Mouse (Mus musculus): ENCODE measurements at regions not wholly inside any gene's neighbourhood (a gene's known extent, or its start where the extent isn't known, plus 50 kb on each side); places are given as distances from the start of the nearest gene placed in this dataset.

- no peak for DNase-seq (ENCODE audit: low spot score)
Measured at GRCm38 (mm10) chr4:72060605-72061352, 139.9 kb downstream of the Tle1 start.

DNA sequence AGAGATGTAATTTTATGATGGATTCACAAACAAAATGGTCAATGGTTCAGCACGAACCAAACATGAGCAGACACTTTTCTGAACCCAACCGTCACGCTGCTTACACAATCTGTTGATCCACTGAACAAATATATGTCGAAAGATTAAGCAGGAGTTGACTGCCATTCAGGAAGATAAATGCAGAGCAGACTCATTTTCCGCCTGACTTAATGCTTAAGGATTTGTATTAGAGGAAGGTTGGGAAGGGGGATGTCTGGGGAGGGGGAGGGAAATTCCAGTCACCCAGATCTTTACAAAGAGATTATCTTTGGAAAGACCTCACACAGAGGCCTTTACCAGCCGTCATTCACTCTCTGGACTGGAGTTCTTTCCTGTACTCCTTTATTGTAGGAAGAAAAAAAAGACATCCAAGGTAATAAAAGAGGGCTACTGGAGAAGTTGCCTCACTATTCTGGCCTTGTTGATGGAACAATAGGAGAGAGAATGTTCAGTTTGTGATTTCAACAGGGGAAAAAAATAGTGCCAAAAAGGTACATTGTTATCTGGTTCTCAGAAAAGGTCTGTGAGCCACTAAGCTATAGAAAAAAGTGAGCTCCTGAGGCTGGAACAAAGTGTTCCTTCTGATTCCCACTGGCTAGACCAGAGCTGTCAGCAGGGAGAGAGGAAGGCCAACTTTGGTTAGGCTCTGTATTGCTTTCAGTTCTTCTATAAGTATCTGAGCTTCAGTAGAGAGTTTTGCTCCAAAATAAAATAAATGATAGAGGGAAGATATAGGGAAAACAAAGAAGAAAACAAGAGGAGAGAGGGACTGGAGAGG, 150.9 kb downstream of the Tle1 start:
- DNase-seq (ENCODE audit: low spot score): no peak

DNA sequence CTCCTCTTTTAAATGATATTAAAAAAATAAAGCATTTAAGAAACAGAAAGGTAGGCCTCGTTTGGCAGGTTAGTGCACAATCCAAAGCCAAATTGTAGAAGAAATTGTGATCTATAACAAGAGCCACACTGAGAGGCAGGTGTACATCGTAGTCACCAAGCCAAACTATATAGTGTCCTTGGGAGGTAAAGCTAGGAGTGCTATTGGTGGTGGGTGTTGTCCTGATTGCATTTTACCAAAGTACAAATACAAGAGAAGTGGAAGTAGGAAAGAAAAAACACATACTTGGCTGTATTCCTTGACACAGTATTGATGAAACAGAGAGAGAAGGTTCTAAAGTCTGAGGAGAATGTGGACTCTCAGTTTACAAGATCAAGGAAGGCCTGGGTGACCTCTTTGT, 178.6 kb downstream of the Tle1 start:
- DNase-seq (ENCODE audit: low spot score): no peak

GRCm38 (mm10) chr4:72014221-72014850, 186.4 kb downstream of the Tle1 start:
- no peak for DNase-seq (ENCODE audit: low spot score)

DNA sequence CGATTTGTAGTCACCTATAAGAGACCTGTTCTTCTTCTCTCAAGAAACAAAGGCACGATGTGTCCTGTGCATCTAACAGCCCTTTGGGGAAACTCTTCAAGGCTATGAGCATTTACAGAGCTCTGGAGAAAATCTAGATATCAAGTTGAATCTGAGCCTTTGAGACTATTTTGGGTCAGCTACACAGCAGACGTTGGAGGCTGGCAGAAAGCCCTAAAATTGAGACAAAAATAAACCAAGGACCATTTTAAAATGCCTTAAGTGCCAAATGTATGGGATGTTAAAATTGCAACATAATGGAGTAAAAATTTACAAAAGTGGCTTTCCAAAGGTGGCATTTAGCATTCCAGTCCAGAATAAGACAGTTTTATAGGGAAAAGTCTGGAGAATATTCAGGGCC, 187.1 kb downstream of the Tle1 start:
- DNase-seq (ENCODE audit: low spot score): peak; percentile 2

DNA sequence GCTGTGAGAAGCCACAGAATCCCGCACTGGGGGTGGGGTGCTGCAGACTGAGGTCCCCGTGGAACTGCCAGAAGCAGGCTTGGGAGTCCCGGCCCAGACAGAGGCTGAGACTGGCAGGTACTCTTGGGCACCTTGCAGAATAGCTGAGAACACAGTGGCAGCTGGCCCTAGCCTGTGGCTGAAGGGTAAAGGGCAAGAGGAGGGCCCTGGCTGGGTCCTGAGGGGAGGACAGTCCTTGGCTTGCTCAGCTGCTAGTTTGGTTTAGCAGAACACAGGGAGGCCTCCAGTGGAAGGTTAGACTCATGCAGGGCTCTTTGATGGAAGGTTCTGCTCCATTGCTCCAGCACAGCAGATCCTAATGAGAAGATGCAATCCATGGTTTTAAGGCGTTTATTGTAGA, 190.4 kb downstream of the Tle1 start:
- DNase-seq (ENCODE audit: low spot score): no peak

GRCm38 (mm10) chr4:72005926-72006325, 194.8 kb downstream of the Tle1 start:
- no peak for DNase-seq (ENCODE audit: low spot score)

DNA sequence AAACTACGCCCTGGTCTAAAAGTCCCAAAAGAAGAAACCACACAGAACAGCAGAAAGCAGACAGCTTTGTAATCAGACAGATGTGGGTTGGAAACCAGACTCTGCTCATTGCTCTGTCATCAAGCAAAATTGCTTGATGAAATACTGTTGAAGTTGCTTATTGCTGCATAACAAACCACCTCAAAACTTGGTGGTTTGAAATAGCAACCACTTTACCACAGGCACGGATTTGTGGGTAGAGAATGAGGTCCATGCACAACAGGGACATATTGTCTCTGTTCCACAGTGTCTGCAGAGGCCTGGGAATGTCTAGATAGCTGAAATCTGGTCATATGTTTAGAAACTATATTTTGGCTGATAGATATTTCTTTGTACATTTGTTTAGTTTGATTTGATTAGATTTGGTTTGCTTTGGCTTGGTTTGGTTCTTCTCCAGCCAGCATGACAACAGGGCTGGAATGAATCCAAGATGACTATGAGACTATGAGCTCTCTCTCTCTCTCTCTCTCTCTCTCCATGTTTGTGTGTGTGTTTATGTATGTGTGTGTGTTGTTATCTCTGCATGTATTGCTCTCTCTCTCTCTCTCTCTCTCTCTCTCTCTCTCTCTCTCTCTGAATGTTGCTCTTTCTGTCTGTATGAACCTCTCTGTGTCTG, 199.4 kb downstream of the Tle1 start:
- no peak for DNase-seq (ENCODE audit: low spot score)

DNA sequence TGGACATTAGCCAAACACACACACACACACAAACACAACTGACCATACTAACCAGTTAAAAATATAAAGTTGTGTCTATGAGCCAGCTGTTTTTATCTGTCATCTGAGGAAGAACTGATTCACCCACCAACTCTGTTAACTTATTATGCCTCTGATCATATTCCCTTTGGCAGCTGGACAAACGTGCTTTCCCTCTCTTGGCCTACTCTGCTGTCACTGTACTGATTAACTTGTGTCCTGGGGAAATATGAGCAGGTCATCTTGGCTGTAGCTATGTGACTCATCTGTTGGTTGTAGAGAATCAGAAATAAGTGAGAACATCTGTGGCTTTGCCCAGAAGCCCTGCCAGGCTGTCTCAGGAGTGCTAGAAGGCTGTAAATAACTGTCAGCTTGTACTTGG, 210.9 kb upstream of the Gm11232 start:
- DNase-seq (ENCODE audit: low spot score): peak; percentile 2

GRCm38 (mm10) chr4:71953441-71953840, 195.7 kb upstream of the Gm11232 start:
- DNase-seq (ENCODE audit: low spot score): no peak

DNA sequence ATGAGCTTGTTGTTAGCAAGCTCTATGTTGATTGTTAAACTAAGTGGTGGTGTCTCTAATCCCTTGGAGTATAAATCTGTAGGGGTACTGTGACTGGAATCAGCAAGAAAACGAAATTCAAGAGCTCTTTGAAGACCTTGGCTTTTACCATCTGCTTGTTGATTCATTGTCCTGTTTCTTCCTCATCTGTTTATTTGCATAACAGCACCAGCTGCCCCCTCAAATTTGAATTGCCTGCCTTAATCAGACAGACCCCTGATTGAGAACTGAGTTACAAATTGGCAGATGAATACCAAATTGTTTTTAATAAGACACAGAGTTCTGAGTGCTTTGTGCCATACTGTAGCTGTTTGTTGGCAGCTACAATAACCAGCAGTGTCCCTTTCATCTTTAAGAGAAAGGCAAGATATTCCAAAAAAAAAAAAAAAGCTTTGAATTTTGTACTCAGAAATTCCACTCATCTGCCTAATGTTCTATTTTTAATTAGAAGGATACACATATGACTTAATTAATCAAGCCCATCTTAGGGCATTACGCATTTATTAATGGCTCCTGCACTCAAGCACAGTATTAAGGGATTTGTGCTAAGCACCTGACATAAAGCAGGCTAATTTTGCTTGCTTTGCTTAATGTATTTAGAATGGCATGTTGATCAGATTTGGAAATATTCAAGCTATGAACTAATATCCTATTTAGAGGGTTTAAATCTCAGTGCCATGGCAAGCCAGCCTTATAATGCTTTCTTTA, 175.6 kb upstream of the Gm11232 start:
- DNase-seq (ENCODE audit: low spot score): no peak

- DNase-seq (ENCODE audit: low spot score): no peak
Measured at GRCm38 (mm10) chr4:71932818-71933217, 175.1 kb upstream of the Gm11232 start.

DNA sequence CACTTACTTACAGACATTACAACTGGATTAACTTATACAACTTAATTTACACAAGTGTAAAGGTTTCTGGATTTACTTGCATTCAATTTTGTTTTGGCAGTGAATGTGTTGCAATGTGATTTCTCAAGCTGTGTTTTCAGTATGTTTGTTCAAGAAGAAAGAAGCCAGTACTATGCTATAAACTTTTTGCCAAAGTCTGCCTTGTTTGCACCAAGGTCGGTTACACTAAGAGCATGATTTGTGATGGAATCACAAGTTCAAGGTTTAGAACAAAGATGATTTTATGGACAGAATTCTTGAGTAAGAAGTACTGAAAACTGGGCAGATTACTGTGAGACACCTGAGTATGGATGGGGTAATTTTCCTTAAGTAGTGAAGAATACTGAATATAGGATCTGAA, 153.8 kb upstream of the Gm11232 start:
- no peak for DNase-seq (ENCODE audit: low spot score)

GRCm38 (mm10) chr4:71875651-71876050, 117.9 kb upstream of the Gm11232 start:
- DNase-seq (ENCODE audit: low spot score): no peak

DNA sequence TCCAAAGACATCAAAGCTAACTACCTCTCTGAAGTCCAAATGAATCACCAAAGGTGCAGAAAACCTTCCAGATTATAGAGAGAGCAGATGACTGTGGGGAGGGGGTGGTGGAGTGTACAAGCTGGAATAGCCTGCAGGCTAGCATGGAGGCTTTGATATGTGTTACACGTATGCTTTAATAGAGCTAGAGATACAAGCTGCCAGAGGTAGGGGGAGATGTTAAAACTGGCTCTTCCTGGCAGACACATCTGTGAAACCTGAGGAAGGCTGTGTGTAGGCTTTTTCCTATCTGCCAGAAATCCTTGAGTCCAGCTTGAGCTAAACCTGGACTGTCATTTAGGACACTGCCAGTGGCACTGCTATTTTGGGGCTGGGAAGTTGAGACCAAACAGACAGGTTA, 109.2 kb upstream of the Gm11232 start:
- no peak for DNase-seq (ENCODE audit: low spot score)

DNA sequence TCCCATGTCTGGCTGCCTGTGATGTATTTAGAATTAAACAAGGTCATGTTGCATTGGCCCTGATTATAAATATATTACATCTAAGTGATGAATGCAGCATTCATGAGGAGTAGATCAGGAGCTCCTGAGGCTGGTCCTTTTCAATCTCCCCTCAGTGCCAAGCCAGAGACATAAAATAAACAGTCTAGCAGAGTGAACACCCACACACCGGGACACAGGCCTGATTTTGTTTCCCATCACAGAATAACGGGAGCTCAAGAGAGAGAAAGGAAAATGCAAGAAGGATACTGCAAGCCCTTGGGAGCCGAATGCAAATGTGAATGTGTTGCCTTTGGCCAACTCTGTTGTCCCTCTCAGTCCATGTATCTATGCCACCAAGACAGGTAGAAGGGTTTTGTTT, 84.1 kb upstream of the Gm11232 start:
- no peak for DNase-seq (ENCODE audit: low spot score)

- DNase-seq (ENCODE audit: low spot score): no peak
Measured at GRCm38 (mm10) chr4:71840774-71841146, 83.0 kb upstream of the Gm11232 start.

GRCm38 (mm10) chr4:71839803-71840773, 82.3 kb upstream of the Gm11232 start:
- no peak for DNase-seq (ENCODE audit: low spot score)

GRCm38 (mm10) chr4:71839134-71839802, 81.5 kb upstream of the Gm11232 start:
- DNase-seq (ENCODE audit: low spot score): no peak

DNA sequence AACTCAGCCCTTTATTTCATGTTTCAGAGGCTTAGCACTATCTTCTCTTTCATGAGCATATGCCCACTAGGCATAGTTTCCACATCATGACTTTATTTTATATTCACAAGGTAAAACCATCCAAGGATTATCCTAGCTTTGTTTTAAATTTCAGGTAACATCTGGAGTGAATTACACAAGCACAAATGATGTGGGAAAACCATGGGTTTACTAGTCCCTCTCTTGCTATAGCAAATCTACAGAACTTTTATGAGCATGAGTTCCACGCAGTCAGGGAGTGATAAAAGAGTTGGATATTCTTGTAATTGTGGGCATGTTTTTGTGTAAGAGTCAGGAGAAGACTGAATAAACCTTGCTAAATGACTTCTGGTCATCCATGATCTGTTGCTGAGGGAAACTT, 78.0 kb upstream of the Gm11232 start:
- DNase-seq (ENCODE audit: low spot score): no peak

Measured in ovary, postnatal 14 days (tissue).